Mouse (Mus musculus): ENCODE results near the gene Dkkl1. TPM values are rescaled to one million over a fixed set of nuclear protein-coding genes. Genes with fewer than 3 reads are reported as not detected.

The Dkkl1 gene
- polyA plus RNA-seq, 1 experiment from 2014 or later, result 1.0 TPM

- peaks cover 8% of the 10 kb centered on the region; the same call in 1 of the 2 replicates for H3K4me1 ChIP-seq
- no peak overlapping the region for H3K4me3 ChIP-seq
- H3K9ac ChIP-seq (replicated peaks), result no peak overlapping the region
- H3K27me3 ChIP-seq, result peaks cover 24% of the 10 kb centered on the region
- H3K4me2 ChIP-seq (replicated peaks), result no peak overlapping the region
- no peaks in the 10 kb centered on the region for H3K36me3 ChIP-seq
- no peak overlapping the region for H3K27ac ChIP-seq (replicated peaks)
- ATAC-seq (ENCODE audit: low FRiP score, low read depth), result peak; percentile 48; the same call in 1 of the 2 replicates
- no peaks in the 10 kb centered on the region for H3K9me3 ChIP-seq
- 16% methylated on average over 5 of the region's 5 CpGs for WGBS
Observed at GRCm38 (mm10) chr7:45198435-45198834, 13.5 kb downstream of the Dkkl1 start.

GRCm38 (mm10) chr7:45196994-45197393, 15.0 kb downstream of the Dkkl1 start:
- 69% methylated on average over 5 of the region's 5 CpGs for WGBS
- Histone ChIP-seq H3K27me3 (peaks cover 12% of the 10 kb centered on the region; the same call in 1 of the 2 replicates), H3K4me1 (peaks cover 8% of the 10 kb centered on the region; the same call in 1 of the 2 replicates), H3K27ac (replicated peaks) (no peak overlapping the region), H3K9me3 (no peaks in the 10 kb centered on the region), H3K4me3 (no peak overlapping the region), H3K9ac (replicated peaks) (no peak overlapping the region), H3K36me3 (no peaks in the 10 kb centered on the region), H3K4me2 (replicated peaks) (no peak overlapping the region)
- no peak for ATAC-seq (ENCODE audit: low FRiP score, low read depth)

- no peak for ATAC-seq (ENCODE audit: low FRiP score, low read depth)
- Histone ChIP-seq H3K27ac (replicated peaks) (no peak overlapping the region), H3K4me2 (replicated peaks) (no peak overlapping the region), H3K27me3 (peaks cover 20% of the 10 kb centered on the region), H3K9me3 (no peaks in the 10 kb centered on the region), H3K9ac (replicated peaks) (no peak overlapping the region), H3K36me3 (no peaks in the 10 kb centered on the region), H3K4me1 (peaks cover 11% of the 10 kb centered on the region; the same call in 1 of the 2 replicates), H3K4me3 (no peak overlapping the region)
- WGBS, result 85% methylated on average over 4 of the region's 4 CpGs
Observed at GRCm38 (mm10) chr7:45196176-45196535, 15.8 kb downstream of the Dkkl1 start.

GRCm38 (mm10) chr7:45195341-45196175, 16.4 kb downstream of the Dkkl1 start:
- no peaks in the 10 kb centered on the region for H3K36me3 ChIP-seq
- no peak overlapping the region for H3K4me2 ChIP-seq (replicated peaks)
- H3K4me1 ChIP-seq, result peaks cover 11% of the 10 kb centered on the region; the same call in 1 of the 2 replicates
- H3K4me3 ChIP-seq, result no peak overlapping the region
- H3K27ac ChIP-seq (replicated peaks), result no peak overlapping the region
- no peak overlapping the region for H3K9ac ChIP-seq (replicated peaks)
- no peak for ATAC-seq (ENCODE audit: low FRiP score, low read depth)
- peaks cover 25% of the 10 kb centered on the region for H3K27me3 ChIP-seq
- 62% methylated on average over 13 of the region's 13 CpGs for WGBS
- no peaks in the 10 kb centered on the region for H3K9me3 ChIP-seq

- ATAC-seq (ENCODE audit: low FRiP score, low read depth), result no peak
- no peak overlapping the region for H3K9ac ChIP-seq (replicated peaks)
- no peak overlapping the region for H3K4me2 ChIP-seq (replicated peaks)
- no peaks in the 10 kb centered on the region for H3K9me3 ChIP-seq
- no peaks in the 10 kb centered on the region for H3K36me3 ChIP-seq
- H3K4me3 ChIP-seq, result no peak overlapping the region
- no peak overlapping the region for H3K27ac ChIP-seq (replicated peaks)
- peaks cover 33% of the 10 kb centered on the region for H3K27me3 ChIP-seq
- WGBS, result 76% methylated on average over 17 of the region's 17 CpGs
- peaks cover 11% of the 10 kb centered on the region; the same call in 1 of the 2 replicates for H3K4me1 ChIP-seq
Observed at GRCm38 (mm10) chr7:45193871-45194785, 17.8 kb downstream of the Dkkl1 start.

GRCm38 (mm10) chr7:45193406-45193805, 18.5 kb downstream of the Dkkl1 start:
- H3K4me2 ChIP-seq (replicated peaks), result no peak overlapping the region
- H3K4me1 ChIP-seq, result peaks cover 11% of the 10 kb centered on the region; the same call in 1 of the 2 replicates
- WGBS, result 57% methylated on average over 5 of the region's 5 CpGs
- H3K36me3 ChIP-seq, result no peaks in the 10 kb centered on the region
- H3K27ac ChIP-seq (replicated peaks), result no peak overlapping the region
- ATAC-seq (ENCODE audit: low FRiP score, low read depth), result no peak
- H3K9me3 ChIP-seq, result no peaks in the 10 kb centered on the region
- H3K4me3 ChIP-seq, result no peak overlapping the region
- H3K9ac ChIP-seq (replicated peaks), result no peak overlapping the region
- peaks cover 39% of the 10 kb centered on the region for H3K27me3 ChIP-seq

- H3K4me3 ChIP-seq, result no peak overlapping the region
- no peak overlapping the region for H3K4me2 ChIP-seq (replicated peaks)
- no peak overlapping the region; the same call in 1 of the 2 replicates for H3K9ac ChIP-seq (replicated peaks)
- H3K27ac ChIP-seq (replicated peaks), result no peak overlapping the region
- no peaks in the 10 kb centered on the region for H3K36me3 ChIP-seq
- 78% methylated on average over 7 of the region's 7 CpGs for WGBS
- peaks cover 46% of the 10 kb centered on the region for H3K27me3 ChIP-seq
- peaks cover 7% of the 10 kb centered on the region; the same call in 1 of the 2 replicates for H3K4me1 ChIP-seq
- H3K9me3 ChIP-seq, result no peaks in the 10 kb centered on the region
- ATAC-seq (ENCODE audit: low FRiP score, low read depth), result no peak
Observed at GRCm38 (mm10) chr7:45192585-45193310, 19.2 kb downstream of the Dkkl1 start.

- no peak overlapping the region for H3K4me3 ChIP-seq
- 33% methylated on average over 8 of the region's 8 CpGs for WGBS
- H3K9ac ChIP-seq (replicated peaks), result no peak overlapping the region
- no peak for ATAC-seq (ENCODE audit: low FRiP score, low read depth)
- no peaks in the 10 kb centered on the region for H3K36me3 ChIP-seq
- peaks cover 4% of the 10 kb centered on the region; the same call in 1 of the 2 replicates for H3K4me1 ChIP-seq
- H3K4me2 ChIP-seq (replicated peaks), result no peak overlapping the region
- H3K27ac ChIP-seq (replicated peaks), result no peak overlapping the region
- H3K27me3 ChIP-seq, result peaks cover 46% of the 10 kb centered on the region
- no peaks in the 10 kb centered on the region for H3K9me3 ChIP-seq
Observed at GRCm38 (mm10) chr7:45191803-45192363, 20.1 kb downstream of the Dkkl1 start.

GRCm38 (mm10) chr7:45191161-45191560, 20.8 kb downstream of the Dkkl1 start:
- WGBS, result 82% methylated on average over 2 of the region's 2 CpGs
- H3K27ac ChIP-seq (replicated peaks), result no peak overlapping the region
- H3K9ac ChIP-seq (replicated peaks), result no peak overlapping the region
- peaks cover 4% of the 10 kb centered on the region; the same call in 1 of the 2 replicates for H3K4me1 ChIP-seq
- H3K27me3 ChIP-seq, result peaks cover 53% of the 10 kb centered on the region
- ATAC-seq (ENCODE audit: low FRiP score, low read depth), result no peak
- no peak overlapping the region for H3K4me2 ChIP-seq (replicated peaks)
- no peaks in the 10 kb centered on the region for H3K9me3 ChIP-seq
- no peak overlapping the region for H3K4me3 ChIP-seq
- no peaks in the 10 kb centered on the region for H3K36me3 ChIP-seq

GRCm38 (mm10) chr7:45190186-45190585, 21.8 kb downstream of the Dkkl1 start:
- H3K9ac ChIP-seq (replicated peaks), result no peak overlapping the region
- H3K4me3 ChIP-seq, result no peak overlapping the region
- H3K27me3 ChIP-seq, result peaks cover 63% of the 10 kb centered on the region
- H3K4me1 ChIP-seq, result peaks cover 4% of the 10 kb centered on the region; the same call in 1 of the 2 replicates
- no peaks in the 10 kb centered on the region for H3K9me3 ChIP-seq
- 95% methylated on average over 6 of the region's 6 CpGs for WGBS
- no peak overlapping the region for H3K27ac ChIP-seq (replicated peaks)
- ATAC-seq (ENCODE audit: low FRiP score, low read depth), result no peak
- H3K4me2 ChIP-seq (replicated peaks), result no peak overlapping the region
- no peaks in the 10 kb centered on the region for H3K36me3 ChIP-seq

- H3K27ac ChIP-seq (replicated peaks), result no peak overlapping the region
- H3K9ac ChIP-seq (replicated peaks), result no peak overlapping the region
- peaks cover 4% of the 10 kb centered on the region; the same call in 1 of the 2 replicates for H3K4me1 ChIP-seq
- no peak overlapping the region for H3K4me3 ChIP-seq
- no peak for ATAC-seq (ENCODE audit: low FRiP score, low read depth)
- H3K9me3 ChIP-seq, result no peaks in the 10 kb centered on the region
- H3K36me3 ChIP-seq, result no peaks in the 10 kb centered on the region
- 66% methylated on average over 16 of the region's 16 CpGs for WGBS
- no peak overlapping the region for H3K4me2 ChIP-seq (replicated peaks)
- peaks cover 69% of the 10 kb centered on the region for H3K27me3 ChIP-seq
Observed at GRCm38 (mm10) chr7:45189600-45189999, 22.3 kb downstream of the Dkkl1 start.
